Mouse (Mus musculus) E14TG2a.4 (cell line): Measurements from ENCODE around the gene Gns.

Experiments
- CTCF ChIP-seq: conservative IDR thresholded peaks from 2 replicates; pipeline ENCODE4 v1.5.1; 2014; ENCODE audit warnings: low read length
- NANOG ChIP-seq: IDR thresholded peaks from 2 replicates; pipeline ENCODE4 v1.6.1; 2014; ENCODE audit warnings: borderline replicate concordance, low read length, mixed read lengths
- POU5F1 ChIP-seq: IDR thresholded peaks from 2 replicates; pipeline ENCODE4 v1.6.1; 2014; ENCODE audit warnings: low read length, borderline replicate concordance

DNA sequence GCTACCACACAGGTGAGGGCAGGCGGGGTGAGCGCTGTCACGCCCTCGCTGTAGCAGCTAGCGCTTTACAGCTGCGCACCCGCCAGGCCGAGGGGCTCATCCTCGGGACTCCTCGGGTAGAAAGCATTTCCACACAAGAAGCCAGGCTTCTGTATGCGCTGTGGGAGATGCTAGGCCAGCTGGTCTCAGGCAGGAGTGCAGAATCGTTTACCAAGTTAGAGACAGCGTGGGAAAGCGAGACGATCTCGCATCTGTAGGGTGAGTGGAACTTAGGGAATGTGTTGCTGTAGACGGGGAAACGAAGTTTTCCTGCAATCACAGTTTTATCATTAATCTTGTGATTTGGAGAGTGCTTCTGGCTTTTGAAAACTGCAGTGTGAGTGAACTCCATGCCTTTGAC is 16.4 kb downstream of the Gns start:
- no peak for TF ChIP-seq CTCF
- no peak for TF ChIP-seq POU5F1
- TF ChIP-seq NANOG = no peak
